Mouse (Mus musculus) erythroid progenitor cell, adult 5-6 weeks (primary cell): Measurements from ENCODE around the gene Ajuba. TPM values are rescaled to one million over a fixed set of nuclear protein-coding genes. Genes with fewer than 3 reads are reported as not detected.
"Not testable (repeated sequence)": the region's sequence is repeated elsewhere in the genome, so short reads cannot be mapped to it uniquely, and the experiment has no call there.

Source experiments
- ATAC-seq: replicated peaks from 2 replicates; pipeline ENCODE4 v1.8.0; 2016; ENCODE audit warnings: moderate number of reproducible peaks, mild to moderate bottlenecking, moderate TSS enrichment, inconsistent platforms; ENCODE audit not compliant: poor library complexity, low FRiP score, severe bottlenecking
- total RNA-seq, 2 experiments: library from RNA; stranded (forward) in 1 of 2; stranded (reverse) in 1 of 2; fragments of 150-400 nt in 1 of 2; fragments of 186-747, 209-891 nt in 1 of 2; gene quantifications; 2 replicates each; pipeline versions ENCODE4 v1.2.3 to v1.2.4; 2015 to 2017; ENCODE audit warnings: low replicate concordance in 2 of 2

The Ajuba gene
- total RNA-seq (2015; ENCODE audit: low replicate concordance) (2.5 TPM in 1 of 2 replicates, not detected in the other), total RNA-seq (2017; ENCODE audit: low replicate concordance) (not detected in 2 replicates)

DNA sequence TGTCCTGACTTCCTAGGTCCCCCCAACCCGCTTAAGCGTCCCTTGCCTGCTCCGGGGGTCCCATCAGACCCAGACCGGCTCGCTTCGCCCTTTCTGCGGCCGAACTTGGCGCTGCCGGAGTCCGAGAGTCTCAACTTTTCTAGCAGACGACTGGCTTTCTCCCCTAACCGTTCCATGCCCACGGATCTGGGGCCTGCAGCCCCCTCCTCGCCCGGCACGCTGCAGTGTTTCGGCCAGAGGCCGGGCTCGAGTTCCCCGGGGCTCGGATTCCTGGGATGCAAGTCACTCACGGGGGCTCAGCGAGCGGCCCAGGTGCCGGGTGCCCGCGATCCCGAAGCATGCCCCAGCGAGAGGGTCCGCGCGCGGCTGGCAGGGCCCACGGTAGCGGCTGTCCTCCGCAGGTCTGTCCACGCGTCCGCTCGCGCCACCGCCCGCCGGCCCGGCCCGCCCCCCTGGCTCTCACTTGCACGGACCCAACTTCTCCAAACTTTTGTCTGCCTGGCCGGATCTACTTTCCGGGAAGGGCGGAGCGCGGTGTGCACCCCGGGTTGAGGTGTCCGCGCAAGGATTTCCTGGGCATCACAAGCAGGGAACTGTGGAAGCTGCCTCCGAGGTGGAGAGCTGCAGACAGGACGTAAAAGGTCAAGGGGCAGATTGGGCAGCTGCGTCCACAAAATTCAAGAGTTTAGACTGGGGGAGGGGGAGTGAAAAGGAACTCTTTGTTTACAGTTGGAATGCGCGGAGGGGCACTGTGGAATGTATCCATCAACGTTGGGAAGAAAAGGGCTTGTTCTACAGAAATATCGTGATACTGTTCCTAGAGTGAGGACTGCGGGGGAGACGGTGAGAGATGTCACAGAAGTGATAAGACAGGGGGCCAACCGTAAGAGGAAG lies at the start of gene Ajuba:
TSS of gene Ajuba (minus strand) at position 470 of the 894 bp plus-strand sequence.
- ATAC-seq, result no peak

DNA sequence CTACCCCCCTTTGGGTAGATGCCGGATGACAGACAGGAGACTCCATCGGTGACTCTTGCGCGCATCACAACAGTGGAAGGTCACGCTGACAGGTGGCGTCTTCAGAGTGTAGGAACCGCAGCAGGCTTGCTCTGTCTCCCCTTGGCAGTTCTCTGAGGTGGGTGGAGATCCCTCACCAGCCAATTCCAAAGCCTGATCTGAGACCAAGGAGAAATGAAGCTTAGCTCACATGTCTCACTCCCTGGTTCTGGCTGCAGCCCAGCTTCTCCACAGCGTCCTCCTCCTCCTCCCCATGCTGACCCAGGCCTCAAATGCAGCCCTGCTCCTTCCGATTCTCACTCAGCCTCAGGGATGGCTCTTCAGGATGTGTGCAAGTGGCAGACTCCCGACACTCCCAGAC lies 47.6 kb upstream of the Ajuba start:
- no peak for ATAC-seq

DNA sequence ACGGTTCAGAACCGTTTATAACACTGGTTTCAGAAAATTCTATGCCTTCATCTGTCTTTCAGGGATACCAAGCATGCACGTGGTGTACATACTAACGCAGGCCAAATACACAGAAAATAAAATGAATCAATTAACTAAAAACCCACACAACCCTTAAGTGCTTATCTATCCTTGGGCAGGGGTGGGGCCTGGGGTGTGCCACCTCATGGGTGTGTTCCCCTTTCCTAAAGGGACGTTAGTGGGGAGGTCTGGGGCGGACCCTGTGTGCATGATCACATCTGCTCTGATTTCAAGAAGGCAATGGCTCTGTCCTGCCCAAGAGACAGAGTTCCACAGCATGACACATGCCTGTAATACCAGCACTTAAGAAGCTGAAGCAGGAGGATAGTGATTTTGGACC lies 46.0 kb upstream of the Ajuba start:
- ATAC-seq, result no peak

DNA sequence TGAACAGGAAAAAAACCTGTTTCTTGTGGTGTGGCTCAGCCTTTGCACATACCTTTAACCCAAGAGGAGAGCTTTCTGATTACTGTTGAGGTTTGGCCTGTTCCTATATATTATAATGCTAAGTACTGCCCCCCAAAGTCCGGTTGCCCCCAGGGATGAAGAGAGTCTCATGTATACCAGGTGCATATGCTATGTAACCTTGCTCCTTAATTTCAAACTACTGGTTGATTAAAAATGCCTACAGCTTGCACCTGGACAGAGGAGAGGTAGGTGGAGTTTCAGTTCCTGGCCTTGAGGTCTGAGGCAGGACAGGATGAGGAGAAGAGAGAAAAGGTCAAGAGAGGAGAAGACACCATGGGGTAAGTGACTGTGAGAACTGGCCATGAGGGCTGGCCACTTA lies 43.8 kb upstream of the Ajuba start, which contains the start of gene Psmb11:
TSS of gene Psmb11 (plus strand) at position 301 of the 400 bp plus-strand sequence.
- no peak for ATAC-seq

DNA sequence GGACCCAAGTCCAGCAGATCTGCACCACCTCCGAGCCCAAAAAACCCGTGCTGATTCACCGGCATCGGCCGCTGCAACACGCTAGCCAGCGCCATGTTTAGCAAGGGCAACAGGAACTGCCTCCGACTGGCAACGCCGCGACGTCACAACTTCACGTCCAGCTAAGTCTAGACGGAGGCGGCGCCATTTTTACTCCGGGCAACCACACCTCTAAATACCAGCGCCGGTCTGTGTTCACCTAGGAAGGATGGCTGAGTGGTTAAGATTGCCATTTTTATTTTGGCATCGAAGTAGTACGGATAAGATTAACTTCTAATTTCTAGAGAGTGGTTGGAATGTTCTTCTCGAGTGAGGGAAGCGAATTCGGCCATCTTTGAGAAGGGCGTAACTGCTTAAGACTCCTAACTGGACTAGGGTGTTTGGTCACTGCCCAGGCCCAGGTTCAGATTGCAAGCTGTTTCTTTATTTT lies 40.6 kb upstream of the Ajuba start, which contains the start of gene Psmb5:
TSS of gene Psmb5 (minus strand) at position 126 of the 469 bp plus-strand sequence.
- peak; percentile 97 for ATAC-seq

DNA sequence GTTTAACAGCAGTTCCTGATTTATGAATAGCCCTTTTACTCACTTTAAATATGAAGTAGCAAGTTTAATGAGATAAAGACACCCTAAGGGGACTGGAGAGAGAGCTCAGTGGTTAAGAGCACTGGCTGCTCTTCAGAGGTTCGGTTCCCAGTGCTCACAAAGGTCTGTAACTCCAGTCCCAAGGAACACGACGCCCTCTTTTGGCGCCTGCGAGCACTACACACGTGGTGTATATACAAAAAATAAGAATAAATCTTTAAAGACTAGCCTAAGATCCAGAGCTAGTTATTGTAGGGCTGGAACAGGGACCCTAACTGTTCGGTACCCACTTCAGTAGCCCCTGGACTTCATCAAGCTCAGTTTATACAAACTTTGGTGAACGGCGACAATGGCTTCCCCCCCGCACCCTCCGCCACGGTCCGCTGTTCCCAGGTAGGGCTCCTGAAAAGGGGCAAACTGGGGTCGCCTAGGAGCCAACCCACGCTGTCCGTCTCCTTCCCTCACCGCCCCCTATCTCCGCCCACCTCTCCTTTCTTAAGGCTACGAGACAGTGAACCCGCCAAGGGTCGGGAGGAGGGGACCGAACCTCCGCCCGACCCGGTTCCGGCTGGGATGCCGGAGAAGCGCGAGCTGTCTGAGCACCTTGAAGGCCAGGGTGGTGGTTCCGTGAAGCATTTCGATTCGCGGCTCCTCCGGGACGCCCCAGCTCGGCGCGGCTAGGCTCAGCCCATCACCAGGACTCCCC lies 40.0 kb upstream of the Ajuba start:
- peak; percentile 72 for ATAC-seq

DNA sequence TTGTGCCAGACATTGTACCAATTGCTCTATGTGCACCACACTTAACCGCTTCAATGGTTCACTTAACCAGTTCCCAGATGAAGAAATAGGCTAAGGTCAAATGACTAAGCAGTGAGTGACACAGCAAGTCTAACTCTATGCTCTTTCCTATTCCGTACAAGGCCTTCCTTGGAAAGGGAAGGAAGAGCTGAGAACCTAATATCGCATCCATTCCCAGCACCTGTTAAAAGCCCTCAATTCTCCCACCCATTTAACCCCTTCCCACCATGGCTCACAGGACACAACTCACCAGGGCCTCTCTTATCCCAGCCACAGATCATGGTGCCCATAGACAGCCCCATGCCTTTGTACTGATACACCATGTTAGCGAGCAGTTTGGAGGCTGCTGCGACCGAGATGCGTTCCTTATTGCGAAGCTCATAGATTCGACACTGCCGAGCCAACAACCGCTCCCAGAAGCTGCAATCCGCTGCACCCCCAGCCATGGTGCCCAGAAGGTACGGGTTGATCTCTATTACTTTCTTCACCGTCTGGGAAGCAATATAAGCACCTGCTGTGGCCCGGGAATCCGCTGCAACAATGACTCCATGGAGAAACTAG lies 39.0 kb upstream of the Ajuba start:
- no peak for ATAC-seq

DNA sequence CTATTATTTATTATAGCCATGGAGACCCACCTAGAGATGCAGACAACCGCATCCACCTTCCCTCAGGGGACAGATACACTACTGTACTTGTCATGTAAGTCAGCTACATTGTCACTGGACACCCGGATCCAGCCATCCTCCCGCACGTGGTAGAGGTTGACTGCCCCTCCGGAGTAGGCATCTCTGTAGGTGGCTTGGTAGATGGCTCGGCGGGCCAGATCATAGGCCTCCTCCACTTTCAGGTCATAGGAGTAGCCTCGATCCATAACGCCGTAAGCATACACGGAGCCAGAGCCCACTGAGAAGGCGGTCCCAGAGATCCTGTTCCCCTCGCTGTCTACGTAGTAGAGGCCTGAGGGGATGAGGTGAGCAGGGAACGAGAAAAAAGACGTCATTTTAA lies 36.8 kb upstream of the Ajuba start:
- not testable (repeated sequence) for ATAC-seq

DNA sequence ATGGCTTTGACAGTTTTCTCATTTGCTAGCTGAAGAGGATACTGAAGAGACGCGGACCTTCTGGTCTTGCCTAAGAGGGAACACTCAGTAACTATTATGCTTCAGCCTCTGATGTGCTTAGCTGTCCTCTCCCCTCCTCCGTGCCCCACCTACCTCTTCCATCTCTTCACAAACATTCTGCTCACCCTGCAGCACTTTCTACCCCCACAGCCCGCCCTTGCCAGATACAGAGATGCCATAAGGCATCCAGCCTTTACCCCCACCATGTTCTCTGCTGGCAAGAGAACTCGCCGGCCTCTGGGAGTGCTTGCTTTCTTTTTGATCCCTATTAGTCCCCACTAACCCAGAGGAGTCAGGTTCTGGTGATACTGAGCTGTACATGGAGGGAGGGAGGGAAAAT lies 33.3 kb upstream of the Ajuba start:
- no peak for ATAC-seq

DNA sequence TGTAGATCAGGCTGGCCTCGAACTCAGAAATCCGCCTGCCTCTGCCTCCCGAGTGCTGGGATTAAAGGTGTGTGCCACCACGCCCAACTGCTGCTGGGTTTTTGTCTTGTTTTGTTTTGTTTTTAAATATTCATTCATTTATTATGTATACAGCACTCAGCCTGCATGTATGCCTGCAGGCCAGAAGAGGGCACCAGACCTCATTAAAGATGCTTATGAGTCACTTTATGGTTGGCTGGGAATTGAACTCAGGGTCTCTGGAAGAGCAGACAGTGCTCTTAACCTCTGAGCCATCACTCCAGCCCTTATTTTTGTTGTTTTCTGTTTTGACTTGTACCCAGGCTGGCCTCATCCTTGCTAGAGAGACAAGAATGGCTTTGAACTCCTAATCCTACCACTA lies 32.6 kb upstream of the Ajuba start:
- ATAC-seq, result no peak

DNA sequence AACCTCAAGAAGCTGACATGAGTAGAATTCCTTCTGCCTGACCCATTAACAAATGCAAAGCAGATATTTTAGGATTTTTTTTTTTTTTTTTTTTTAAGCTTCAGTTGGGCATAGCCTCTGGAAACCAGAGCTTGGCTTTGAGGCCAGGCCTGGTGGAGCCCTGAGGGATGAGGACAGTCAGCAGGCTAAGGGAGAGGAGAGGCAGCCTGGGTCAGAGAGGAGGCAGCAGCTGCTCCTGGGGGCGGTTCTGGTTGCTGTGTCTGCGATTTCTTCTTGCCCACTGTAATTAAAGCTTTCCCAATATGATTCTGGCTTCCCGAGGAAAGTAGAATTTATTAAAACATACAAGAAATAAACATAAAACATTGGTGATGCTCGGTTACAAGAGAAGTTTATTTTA lies 31.9 kb upstream of the Ajuba start:
- no peak for ATAC-seq

DNA sequence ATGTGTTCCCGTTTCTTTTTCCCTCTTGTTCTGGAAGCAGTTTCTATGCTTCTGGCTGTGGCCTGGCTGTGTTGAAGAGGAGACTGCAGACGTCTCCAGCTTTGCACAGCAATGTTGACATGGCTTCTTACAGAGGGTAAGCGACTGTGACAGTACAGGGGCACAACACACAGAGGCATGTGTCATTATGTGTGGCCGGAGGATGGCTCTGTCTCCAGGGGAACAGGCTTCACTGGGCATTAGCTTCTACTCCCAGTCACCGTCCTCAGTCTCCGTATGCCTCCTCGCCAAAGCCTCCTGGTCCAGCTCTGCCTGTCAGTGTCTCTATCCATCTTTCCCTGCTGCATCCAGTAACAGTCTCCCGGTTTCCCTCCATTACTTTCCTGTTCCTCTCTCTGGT lies 29.9 kb upstream of the Ajuba start:
- ATAC-seq, result no peak

DNA sequence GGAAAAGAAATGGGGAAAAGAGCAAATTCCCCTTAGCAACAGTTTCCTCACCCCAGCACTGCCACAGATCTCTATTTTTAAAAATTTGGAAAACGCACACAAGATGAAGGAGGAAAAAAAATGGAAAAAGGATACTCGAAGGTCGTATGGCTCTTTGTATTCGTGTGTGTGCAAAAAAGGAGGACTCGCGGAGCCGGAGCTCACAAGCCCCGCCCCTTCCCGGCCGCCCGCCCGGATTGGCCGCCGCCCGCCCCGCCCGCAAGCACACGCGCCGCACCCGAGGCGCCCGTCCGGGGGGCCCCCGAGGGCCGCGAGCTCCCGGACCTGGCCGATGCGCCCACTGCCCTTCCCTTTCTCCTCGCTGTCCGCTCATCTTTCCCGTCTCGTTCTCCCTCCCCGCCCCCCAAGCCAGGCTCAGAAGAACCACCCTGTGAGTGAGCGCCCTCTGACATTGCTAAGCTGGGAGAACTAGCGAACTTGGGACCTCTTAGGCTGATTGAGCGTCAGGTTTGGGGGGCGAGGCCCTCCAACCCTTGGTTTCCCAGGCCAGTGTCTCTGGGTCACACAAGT lies 28.5 kb upstream of the Ajuba start, which contains the start of gene 4931414P19Rik:
TSS of gene 4931414P19Rik (minus strand) at position 242 of the 570 bp plus-strand sequence.
- peak; percentile 66 for ATAC-seq

DNA sequence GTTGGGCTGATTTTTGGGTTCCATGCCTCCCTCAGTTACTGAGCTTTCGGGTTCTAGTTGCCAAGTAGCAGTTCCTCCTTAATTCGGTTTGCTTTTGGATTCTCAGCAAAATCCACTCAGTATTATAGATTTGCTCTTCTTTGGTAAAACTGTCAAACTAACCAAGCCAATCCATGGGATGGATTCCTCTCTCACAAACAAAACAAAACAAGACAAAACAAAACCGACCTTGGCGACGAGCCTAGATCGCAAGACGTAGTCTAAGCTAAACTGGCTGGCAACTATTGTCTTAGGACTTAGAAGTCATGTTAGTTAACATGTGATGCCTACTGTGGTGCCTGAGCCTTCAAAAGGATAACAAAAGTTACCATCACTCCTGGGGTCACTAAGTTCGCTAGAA lies 26.3 kb upstream of the Ajuba start:
- ATAC-seq, result no peak

DNA sequence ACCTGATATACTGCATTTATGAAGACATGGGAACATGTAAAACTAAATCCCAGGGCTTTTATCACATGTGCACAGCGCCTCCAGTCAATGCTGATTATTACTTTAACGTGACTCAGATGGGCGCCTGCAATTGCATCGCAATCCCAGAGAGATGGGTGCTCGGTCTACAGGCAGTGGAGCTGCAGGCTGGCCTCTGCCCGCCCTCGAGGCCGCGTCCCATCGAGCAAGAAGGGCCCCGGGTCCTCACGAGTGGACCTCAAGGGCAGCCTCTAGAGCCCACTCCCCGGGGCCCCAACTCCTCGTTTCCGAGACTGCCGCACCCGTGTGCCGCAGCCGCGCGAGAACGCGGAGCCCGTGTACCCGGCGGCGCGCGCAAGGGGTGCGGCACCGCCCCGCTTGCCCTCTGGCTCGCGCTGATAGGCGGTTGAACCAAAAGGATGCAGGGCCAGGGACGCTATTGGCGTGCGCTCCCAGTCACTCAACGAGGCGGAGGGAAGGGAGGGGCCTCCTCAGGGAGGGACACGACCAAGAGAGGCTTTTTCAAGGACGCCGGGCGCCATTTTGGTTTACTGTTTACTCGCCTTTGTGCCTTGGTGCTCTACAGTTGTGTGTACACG lies 25.8 kb upstream of the Ajuba start:
- ATAC-seq, result peak; percentile 97

DNA sequence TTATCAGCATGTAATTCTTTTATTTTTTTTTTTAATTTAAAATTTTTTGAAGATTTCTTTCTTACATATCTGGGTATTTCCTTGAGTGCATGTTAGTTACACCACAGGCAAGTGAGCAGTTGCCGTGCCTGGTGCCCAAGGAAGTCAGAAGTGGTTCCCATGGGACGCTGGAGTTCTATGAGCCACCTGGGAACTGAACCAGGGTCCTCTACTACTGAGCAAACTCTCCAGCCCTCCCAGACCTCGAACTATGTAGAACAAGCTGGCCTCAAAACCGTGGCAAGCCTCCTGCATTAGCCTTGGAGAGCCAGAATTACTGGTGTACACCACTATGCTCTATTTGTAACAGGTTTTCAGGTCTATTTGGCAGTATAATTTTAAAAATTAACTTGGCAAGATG lies 25.3 kb upstream of the Ajuba start:
- peak; percentile 10; the same call in 1 of the 2 replicates for ATAC-seq

DNA sequence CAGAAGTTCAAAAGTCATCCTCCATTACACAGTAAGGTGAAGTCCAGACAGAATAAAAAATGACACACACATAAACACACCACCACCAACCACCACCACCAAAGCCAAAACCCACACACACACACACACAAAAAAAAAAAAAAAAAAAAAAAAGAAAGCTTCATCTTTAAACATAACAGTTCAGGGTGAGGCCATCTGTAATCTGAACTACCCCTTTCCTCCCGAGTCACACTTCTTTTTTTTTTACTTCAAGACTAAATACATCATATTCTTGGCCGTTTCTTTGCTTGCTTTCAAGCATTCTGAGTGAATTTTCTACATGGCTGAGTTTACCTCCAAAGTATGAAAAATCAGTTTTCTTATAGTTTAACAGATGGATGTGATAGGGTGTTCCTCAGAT lies 24.2 kb upstream of the Ajuba start:
- no peak for ATAC-seq

DNA sequence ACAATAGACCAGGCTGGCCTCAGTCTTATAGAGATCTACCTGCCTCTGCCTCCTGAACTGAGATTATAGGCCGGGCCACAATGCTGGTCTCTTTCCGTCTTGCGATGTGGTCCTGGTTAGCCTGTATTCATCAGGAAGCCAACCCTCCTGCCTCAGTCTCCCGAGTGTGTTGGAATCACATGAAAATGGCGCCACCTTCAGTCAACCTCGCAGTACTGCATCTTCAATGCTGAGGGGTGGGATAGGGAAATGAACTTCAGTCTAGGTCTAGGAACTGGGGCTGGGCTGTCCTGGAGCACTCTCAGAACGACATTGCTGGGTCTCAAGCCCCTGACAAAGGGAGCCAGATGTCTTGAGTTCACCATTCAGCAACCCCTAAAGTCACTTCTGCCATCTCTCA lies 19.7 kb upstream of the Ajuba start:
- ATAC-seq, result no peak

DNA sequence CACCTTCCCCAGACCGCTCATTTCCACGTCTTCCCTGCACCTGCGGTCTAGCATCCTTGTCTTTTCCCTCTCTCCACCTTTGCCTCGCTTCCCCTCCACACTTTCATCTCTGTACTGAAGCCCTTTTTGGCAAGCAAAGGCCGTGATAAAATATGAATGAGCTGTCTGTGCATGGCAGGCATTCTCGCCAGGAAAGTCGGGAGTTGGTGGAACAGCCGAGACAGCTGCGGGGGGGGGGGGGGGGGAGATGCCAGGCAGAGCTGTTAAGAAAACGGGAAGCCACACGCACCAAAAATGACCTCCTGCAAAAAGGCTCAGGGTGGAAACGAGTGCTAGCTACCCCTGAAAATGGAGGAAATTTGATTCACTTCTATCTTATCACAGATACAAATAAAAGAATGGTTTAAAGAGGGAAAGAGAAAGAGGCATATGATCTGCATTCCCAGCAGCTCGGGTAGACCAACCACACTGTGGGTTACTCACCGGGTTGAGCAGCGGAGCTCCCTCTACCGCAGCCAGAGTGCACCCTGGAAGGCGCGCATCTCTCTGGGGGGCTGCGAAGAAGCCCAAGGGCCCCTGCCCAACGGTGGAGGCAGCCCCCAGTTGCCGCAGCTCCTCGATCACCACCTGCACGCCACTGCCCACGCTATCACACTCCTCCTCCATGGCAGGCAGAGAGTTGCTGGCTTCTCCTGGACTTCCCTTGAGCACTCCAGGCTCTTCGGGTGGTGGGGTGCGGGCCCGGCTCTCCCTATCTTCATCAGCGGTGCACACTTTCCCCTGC lies 17.5 kb upstream of the Ajuba start:
- no peak for ATAC-seq
